Comparison of ENCODE assay signal across 8 mouse cellular contexts in the genomic region with DNA sequence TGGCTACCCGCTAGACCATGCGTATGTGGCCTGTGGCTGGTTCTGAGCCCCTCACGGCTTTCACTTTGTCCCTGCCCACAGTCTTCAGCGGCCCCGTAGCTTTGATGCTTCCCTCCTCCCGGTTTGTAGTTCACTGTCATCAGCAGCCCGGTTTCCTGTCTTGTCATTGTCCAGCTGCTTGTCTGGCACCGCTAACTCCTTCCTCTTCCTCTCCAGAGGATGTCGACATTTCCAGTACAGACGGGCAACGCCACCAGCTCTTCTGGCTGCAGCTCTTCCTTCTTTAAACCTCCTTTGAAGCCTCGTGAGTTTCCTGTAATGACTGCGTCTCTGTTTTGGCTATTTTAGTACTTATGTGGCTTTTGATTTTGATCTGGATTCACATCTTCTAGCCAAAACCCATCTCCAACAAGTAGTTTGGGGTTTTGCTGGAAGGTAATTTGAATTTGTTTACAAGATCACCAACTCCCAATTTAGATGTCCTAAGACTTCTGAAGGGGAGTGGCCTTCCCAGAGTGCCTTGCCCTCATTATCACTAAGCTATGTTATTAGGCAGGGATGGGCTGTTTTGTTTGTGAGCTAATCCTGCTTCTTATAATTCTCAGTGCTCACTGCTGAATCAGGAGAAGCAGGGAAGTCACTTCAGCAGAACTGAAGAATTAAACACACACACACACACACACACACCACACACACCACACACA.
DNase-seq lines count a peak whose midpoint lies in the region; ATAC-seq and TF ChIP-seq lines count a peak whose summit lies in the region.

No protein-coding gene starts in this region.

- H3K9me3 ChIP-seq in midbrain, embryonic 13.5 days: no peaks in the 10 kb centered on the region
- H3K9me3 ChIP-seq in midbrain, embryonic 16.5 days (replicated peaks; ENCODE audit: control insufficient read depth, low read length, poor library complexity, severe bottlenecking): no peaks in the 10 kb centered on the region
- H3K9me3 ChIP-seq in heart, embryonic 10.5 days: no peaks in the 10 kb centered on the region
- no peaks in the 10 kb centered on the region for H3K9me3 ChIP-seq in kidney, embryonic 16.5 days (ENCODE audit: low read length)
- no peaks in the 10 kb centered on the region for H3K9me3 ChIP-seq in lung, embryonic 16.5 days (ENCODE audit: control insufficient read depth, low read length)

- no peaks in the 10 kb centered on the region for H3K27me3 ChIP-seq in midbrain, embryonic 13.5 days
- no peaks in the 10 kb centered on the region for H3K27me3 ChIP-seq in midbrain, embryonic 16.5 days (ENCODE audit: control insufficient read depth, insufficient read depth, low read depth, low read length)
- no peaks in the 10 kb centered on the region for H3K27me3 ChIP-seq in heart, embryonic 10.5 days (ENCODE audit: insufficient read depth, poor library complexity, severe bottlenecking)
- no peaks in the 10 kb centered on the region for H3K27me3 ChIP-seq in kidney, embryonic 16.5 days (ENCODE audit: insufficient read depth, low read length)
- H3K27me3 ChIP-seq in lung, embryonic 16.5 days (ENCODE audit: control insufficient read depth, insufficient read depth, low read depth, low read length): no peaks in the 10 kb centered on the region

- no peaks in the 10 kb centered on the region for H3K4me1 ChIP-seq in midbrain, embryonic 13.5 days (replicated peaks)
- H3K4me1 ChIP-seq in midbrain, embryonic 16.5 days (ENCODE audit: control insufficient read depth, insufficient read depth, low read length): no peaks in the 10 kb centered on the region
- H3K4me1 ChIP-seq in heart, embryonic 10.5 days: peaks cover 22% of the 10 kb centered on the region
- no peaks in the 10 kb centered on the region; the same call in 1 of the 2 replicates for H3K4me1 ChIP-seq in kidney, embryonic 16.5 days (ENCODE audit: insufficient read depth, low read length)
- peaks cover 6% of the 10 kb centered on the region for H3K4me1 ChIP-seq in lung, embryonic 16.5 days (replicated peaks; ENCODE audit: control insufficient read depth, insufficient read depth, low read length)

- H3K27ac ChIP-seq in midbrain, embryonic 13.5 days: no peak overlapping the region
- no peak overlapping the region for H3K27ac ChIP-seq in midbrain, embryonic 16.5 days (ENCODE audit: low read length)
- peak overlapping the region; percentile 78 for H3K27ac ChIP-seq in heart, embryonic 10.5 days
- H3K27ac ChIP-seq in kidney, embryonic 16.5 days (ENCODE audit: low read length): peak overlapping the region; percentile 76
- H3K27ac ChIP-seq in lung, embryonic 16.5 days (ENCODE audit: low read length): peak overlapping the region; percentile 90

- peak; percentile 41 for DNase-seq in brain, embryonic 14.5 days (ENCODE audit: low read depth)
- peak; percentile 79 for DNase-seq in heart, embryonic 10.5 days (ENCODE audit: low spot score)
- DNase-seq in skeletal muscle tissue, adult 2 months (ENCODE audit: low read depth, low spot score): peak; percentile 69
- DNase-seq in cerebellum, postnatal 36 days: no peak

- H3K4me3 ChIP-seq in midbrain, embryonic 13.5 days (replicated peaks): no peak overlapping the region
- no peak overlapping the region for H3K4me3 ChIP-seq in midbrain, embryonic 16.5 days (ENCODE audit: low read depth, low read length)
- no peak overlapping the region for H3K4me3 ChIP-seq in heart, embryonic 10.5 days
- H3K4me3 ChIP-seq in kidney, embryonic 16.5 days (ENCODE audit: low read length): no peak overlapping the region
- peak overlapping the region; percentile 1; the same call in 1 of the 2 replicates for H3K4me3 ChIP-seq in lung, embryonic 16.5 days (ENCODE audit: low read length)

- H3K4me2 ChIP-seq in midbrain, embryonic 13.5 days (replicated peaks): no peak overlapping the region
- H3K4me2 ChIP-seq in midbrain, embryonic 16.5 days (ENCODE audit: low read length): no peak overlapping the region
- peak overlapping the region; percentile 5; the same call in 1 of the 2 replicates for H3K4me2 ChIP-seq in kidney, embryonic 16.5 days (replicated peaks; ENCODE audit: low read depth, low read length)
- H3K4me2 ChIP-seq in lung, embryonic 16.5 days (ENCODE audit: low read depth, low read length): peak overlapping the region; percentile 37

- no peak overlapping the region for H3K9ac ChIP-seq in midbrain, embryonic 13.5 days (replicated peaks)
- H3K9ac ChIP-seq in midbrain, embryonic 16.5 days (ENCODE audit: low read depth, low read length): no peak overlapping the region
- no peak overlapping the region for H3K9ac ChIP-seq in kidney, embryonic 16.5 days (replicated peaks; ENCODE audit: low read length)
- no peak overlapping the region for H3K9ac ChIP-seq in lung, embryonic 16.5 days (ENCODE audit: low read length)

- ATAC-seq in midbrain, embryonic 13.5 days: 0 out of 2 replicates have a peak, but pooled peaks have one; percentile 40
- ATAC-seq in midbrain, embryonic 16.5 days: no peak
- ATAC-seq in kidney, embryonic 16.5 days (ENCODE audit: low FRiP score, low TSS enrichment): peak; percentile 76
- ATAC-seq in lung, embryonic 16.5 days (ENCODE audit: low read depth): peak; percentile 91

- TF ChIP-seq POLR2A in brain, embryonic 14.5 days (IDR thresholded peaks at IDR 0.05; ENCODE audit: borderline replicate concordance, extremely low read depth, insufficient read depth, insufficient read length, poor library complexity, severe bottlenecking): no peak

- H3K36me3 ChIP-seq in midbrain, embryonic 13.5 days: no peaks in the 10 kb centered on the region
- H3K36me3 ChIP-seq in midbrain, embryonic 16.5 days (ENCODE audit: control insufficient read depth, insufficient read depth, low read length): no peaks in the 10 kb centered on the region
- H3K36me3 ChIP-seq in heart, embryonic 10.5 days: no peaks in the 10 kb centered on the region
- no peaks in the 10 kb centered on the region for H3K36me3 ChIP-seq in kidney, embryonic 16.5 days (ENCODE audit: insufficient read depth, low read length)
- H3K36me3 ChIP-seq in lung, embryonic 16.5 days (ENCODE audit: control insufficient read depth, insufficient read depth, low read length): no peaks in the 10 kb centered on the region

- no peak for TF ChIP-seq CTCF in brain, embryonic 14.5 days (IDR thresholded peaks at IDR 0.05; ENCODE audit: borderline replicate concordance, extremely low read depth, insufficient read depth, insufficient read length)

- 66% methylated on average over 13 of the region's 13 CpGs for WGBS in midbrain, embryonic 13.5 days
- 58% methylated on average over 13 of the region's 13 CpGs for WGBS in midbrain, embryonic 16.5 days
- 54% methylated on average over 13 of the region's 13 CpGs for WGBS in heart, embryonic 10.5 days
- 59% methylated on average over 13 of the region's 13 CpGs for whole genome bisulfite sequencing in kidney, embryonic 16.5 days
- WGBS in lung, embryonic 16.5 days: 27% methylated on average over 13 of the region's 13 CpGs

Comparison
In these comparisons a context has a peak if more than half of its experiments do, and no peak if none do; other contexts are left out.
1. H3K27ac ChIP-seq: peak in heart, embryonic 10.5 days (single experiment), kidney, embryonic 16.5 days (single experiment) and lung, embryonic 16.5 days (single experiment); none in midbrain, embryonic 13.5 days (single experiment) and midbrain, embryonic 16.5 days (single experiment).
2. H3K4me2 ChIP-seq: peak in kidney, embryonic 16.5 days (single experiment) and lung, embryonic 16.5 days (single experiment); none in midbrain, embryonic 13.5 days (single experiment) and midbrain, embryonic 16.5 days (single experiment).
3. DNase-seq: peak in brain, embryonic 14.5 days (single experiment), heart, embryonic 10.5 days (single experiment) and skeletal muscle tissue, adult 2 months (single experiment); none in cerebellum, postnatal 36 days (0 of 2).